Mouse (Mus musculus) liver, adult 2 months (tissue): ENCODE measurements around the gene Cmtr1.

ENCODE experiments used
- CTCF ChIP-seq: fragments of 200-500 bp; IDR thresholded peaks from 2 replicates; pipeline ENCODE4 v1.5.1; 2011; ENCODE audit warnings: low read depth, low read length, control low read depth
- POLR2A ChIP-seq: fragments of 200-500 bp; IDR thresholded peaks from 2 replicates; pipeline ENCODE4 v1.6.1; 2011; ENCODE audit warnings: low read length, control low read depth; ENCODE audit not compliant: insufficient read depth; ENCODE audit errors: extremely low read depth

- TF ChIP-seq CTCF (no peak), POLR2A (no peak)
These were observed 59.5 kb downstream of the Cmtr1 start for GRCm38 (mm10) chr17:29719628-29720575.
